Mouse (Mus musculus): Measurements from ENCODE around the gene Gm10392. TPM values are rescaled to one million over a fixed set of nuclear protein-coding genes. Genes with fewer than 3 reads are reported as not detected.
"Not testable (repeated sequence)": the region's sequence is repeated elsewhere in the genome, so short reads cannot be mapped to it uniquely, and the experiment has no call there.

Gene Gm10392
- total RNA-seq (2022), result under 1 TPM in 1 of 4 experiments, not detected in 3; 0.20 TPM

DNA sequence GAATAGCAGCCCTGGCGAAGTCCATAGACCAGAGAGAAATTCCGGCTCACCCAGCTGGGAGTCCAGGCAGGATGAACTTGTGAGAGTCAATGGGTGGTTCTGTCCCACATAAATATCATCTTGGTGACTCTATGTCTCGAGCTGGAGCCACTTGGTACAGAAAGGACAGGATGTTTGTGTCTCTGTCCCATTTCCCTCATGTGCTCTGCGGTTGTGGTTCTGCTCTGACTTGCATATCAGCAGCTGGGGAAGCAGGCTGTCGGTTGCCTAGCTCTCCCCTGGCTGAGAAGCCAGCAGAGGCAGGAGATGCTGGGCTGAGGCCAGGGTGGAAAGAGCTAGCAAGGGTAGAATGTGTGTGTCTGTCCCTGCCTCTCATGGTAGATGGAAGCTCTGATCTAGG is at the start of gene Gm10392:
Gm10392 (minus strand) TSS at position 156 of the 400 bp plus-strand sequence.
- DNase-seq (ENCODE audit: low spot score in 2 of 2), result no peak

DNA sequence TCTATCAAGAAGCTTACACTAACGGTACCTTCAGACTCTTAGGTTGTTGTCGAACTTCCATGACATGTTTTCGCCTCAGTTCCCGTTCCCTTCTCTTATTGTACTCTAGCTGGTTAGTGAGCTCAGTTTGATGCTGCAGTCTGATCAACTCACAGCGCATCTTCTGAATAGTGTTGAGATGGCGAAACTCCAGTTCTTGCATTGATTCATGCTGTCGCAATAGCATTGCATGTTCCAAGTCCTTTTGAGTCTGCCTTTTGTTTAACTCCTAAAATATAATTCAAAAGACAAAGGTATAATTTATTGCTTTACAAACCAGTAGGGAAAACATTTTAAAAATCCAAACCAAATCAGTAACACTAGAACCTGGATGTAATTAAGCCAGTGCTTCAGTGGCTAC is 26.3 kb upstream of the Gm10392 start:
- no peak for DNase-seq (ENCODE audit: low spot score in 2 of 2)

DNA sequence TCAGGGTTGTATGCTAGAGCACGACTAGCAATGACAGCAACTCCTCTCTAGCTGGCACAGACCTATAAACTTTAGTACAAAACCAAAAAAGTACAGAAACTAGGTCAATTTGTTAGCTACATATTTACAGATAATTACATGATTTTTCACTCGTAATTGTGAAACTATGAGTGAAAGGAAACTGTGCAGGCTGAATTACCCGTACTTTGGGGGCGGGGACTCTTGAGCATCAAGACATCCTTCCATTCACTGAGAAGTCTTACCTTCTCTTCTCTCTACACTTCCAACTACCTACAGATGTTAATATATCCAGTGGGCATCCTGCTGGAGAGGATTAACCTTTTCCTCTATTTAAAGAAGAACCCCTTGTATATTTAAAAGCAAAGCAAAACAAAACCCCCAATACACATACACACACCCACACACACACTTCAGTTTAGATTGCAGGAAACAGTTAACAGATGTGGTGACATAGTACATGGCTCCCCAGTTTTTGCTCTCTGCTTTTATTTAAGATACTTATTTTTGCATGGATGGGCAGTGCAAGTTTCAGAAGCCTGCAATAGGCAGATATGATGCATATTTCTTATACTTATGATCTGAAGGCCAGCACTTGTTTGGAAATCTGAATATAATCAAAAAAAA is 13.3 kb upstream of the Gm10392 start:
- DNase-seq (ENCODE audit: low spot score in 2 of 2), result no peak

DNA sequence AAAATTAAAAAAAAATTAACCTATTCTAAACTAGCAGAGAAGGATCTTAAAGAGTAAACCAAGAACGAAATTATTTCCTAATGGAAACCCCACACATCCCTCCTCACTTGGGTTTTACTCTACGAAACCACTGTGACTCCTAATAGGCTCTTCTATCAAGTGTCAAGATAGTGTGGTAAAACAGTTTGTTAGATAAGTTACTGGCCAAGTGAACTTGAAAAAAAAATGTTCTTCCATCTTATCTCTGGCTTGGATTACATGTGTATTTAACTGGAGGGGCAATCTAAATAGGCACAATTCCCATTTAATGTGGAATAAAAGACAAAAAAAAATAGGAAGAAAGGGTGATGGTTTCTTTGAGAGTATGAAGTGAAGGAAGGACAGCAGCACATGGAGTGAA is 11.9 kb upstream of the Gm10392 start:
- no peak for DNase-seq (ENCODE audit: low spot score in 2 of 2)

DNA sequence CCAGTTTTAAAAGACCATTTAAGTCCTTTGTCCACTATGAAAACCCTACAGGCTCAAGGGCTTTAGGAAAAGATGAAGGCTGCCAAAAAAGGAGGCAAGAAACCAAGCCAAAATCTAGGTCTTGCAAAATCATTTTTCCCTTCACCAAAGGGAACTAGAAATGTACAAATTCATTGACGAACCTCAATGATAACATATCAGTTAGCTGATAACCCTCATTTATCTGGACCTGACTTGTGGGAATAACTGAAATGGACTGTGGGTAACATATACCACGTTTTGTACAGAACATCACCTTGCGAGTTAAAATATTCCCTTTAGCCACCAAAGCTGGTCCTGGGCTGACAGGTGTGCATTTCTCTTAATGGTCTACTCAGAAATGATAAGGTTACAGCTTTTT is 10.6 kb upstream of the Gm10392 start:
- no peak for DNase-seq (ENCODE audit: low spot score in 2 of 2)

DNA sequence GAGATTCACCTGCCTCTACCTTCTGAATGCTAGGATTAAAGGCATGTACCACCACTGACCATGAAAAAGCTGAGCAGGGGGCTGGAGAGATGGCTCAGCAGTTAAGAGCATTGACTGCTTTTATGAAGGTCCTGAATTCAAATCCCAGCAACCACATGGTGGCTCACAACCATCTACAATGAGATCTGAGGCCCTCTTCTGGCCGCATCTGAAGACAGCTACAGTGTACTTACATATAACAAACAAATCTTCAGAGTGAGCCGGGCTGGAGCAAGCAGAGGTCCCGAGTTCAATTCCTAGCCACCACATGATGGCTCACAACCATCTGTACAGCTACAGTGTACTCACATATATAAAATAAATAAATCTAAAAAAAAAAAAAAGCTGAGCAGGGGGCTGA is 9.4 kb upstream of the Gm10392 start:
- DNase-seq (ENCODE audit: low spot score in 2 of 2), result not testable (repeated sequence)

DNA sequence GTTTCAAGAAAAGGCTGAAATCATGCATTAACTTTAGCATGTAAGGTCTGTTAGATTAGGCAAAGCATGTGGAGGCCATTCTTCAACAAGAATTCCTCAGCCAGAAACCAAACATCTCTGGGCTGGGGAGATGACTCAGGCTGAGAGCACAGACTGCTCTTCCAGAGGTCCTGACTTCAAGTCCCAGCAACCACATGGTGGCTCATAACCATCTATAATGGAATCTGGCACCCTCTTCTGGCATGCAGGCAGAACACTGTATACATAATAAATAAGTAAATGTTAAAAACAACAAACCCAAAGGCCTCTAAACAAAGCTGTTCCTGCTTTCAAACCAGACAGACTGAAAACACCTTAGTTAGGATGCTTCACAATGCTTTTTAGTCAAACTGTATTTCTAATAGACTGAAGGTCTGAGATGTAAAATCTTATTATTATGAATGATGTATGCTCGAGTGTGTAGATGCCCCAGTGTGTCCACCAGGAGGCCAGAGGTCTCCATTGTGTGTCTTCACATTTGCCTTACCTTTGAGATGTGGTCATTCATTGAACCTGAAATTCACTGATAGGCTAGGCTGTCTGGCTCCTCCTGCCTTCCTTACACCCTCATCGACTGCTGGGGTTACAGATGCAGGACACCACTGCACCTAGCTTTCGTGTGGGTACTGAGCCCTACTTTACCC is 6.9 kb upstream of the Gm10392 start:
- DNase-seq (ENCODE audit: low spot score in 2 of 2), result no peak

DNA sequence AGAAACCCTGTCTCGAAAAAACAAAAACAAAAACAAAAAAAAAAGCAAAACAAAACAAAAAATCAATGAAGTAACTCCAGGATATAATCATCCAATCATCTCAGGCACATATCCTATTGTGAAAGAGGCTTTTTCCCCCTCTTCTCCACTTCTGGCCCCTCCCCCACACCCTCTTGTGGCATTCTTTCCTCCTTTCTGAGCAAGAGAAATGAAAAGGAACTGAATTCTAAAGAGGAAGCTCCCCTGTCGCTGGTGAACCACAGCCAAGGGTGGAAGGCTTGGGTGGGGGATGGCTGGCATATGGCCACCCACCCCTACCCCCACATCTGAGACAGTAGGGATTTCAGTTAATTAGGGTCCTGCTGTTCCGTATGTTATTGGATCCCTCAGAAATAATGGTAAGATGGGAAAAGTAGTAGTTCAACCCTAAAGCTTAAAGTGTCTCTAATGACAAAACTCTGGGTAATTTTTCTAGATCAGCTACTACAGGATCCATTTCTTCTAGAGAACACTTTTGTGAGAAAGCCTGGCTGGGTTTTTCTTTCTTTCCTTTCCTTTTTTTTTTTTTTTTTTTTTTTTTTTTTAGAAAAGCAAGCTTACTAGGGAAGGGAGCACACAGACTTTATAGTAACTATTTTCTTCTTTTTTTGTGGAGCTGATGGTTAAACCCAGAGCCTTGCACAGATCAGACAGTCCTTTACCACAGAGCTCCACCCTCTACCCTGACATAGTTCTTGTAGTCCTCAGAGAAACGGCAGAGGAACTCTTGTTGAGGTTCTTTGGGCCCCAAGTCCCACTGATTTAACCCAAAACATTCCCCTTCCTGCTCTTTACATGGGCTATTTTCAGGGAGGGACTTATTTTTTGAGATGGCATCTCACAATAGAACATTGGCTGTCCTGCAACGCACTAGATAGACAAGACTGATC is 1.9 kb upstream of the Gm10392 start:
- DNase-seq (ENCODE audit: low spot score in 2 of 2), result no peak

DNA sequence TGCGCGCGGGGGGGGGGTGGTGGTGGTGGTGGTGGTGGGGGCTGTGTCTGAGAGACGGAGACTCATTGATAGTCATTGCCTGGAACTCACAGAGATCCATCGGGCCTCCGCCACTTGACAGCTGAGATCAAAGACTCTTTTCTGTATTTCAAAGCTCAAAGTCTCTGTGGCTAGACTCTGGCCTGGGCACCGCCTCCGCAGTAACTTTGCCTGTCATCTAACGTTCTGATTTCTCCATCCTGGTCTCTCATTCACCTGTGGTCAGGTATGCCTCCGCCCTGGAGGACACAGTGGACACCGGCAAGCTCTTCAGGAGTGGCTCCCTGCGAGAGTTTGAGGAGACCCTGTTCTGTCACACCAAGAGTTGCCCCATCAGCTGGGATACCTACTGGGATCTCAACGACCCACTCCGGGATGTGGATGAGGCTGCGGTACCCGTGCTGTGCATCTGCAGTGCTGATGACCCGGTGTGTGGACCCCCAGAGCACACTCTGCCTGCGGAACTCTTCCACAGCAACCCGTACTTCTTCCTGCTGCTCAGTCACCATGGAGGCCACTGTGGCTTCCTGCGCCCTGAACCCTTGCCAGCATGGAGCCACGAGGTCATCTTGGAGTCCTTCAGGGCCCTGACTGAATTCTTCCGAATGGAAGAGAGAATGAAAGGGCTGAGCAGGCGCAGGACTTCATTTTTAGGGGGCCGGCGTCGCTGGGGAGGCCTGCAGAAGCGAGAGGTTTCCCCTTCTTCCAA is 773 bp downstream of the Gm10392 start:
- DNase-seq (ENCODE audit: low spot score in 2 of 2), result no peak

DNA sequence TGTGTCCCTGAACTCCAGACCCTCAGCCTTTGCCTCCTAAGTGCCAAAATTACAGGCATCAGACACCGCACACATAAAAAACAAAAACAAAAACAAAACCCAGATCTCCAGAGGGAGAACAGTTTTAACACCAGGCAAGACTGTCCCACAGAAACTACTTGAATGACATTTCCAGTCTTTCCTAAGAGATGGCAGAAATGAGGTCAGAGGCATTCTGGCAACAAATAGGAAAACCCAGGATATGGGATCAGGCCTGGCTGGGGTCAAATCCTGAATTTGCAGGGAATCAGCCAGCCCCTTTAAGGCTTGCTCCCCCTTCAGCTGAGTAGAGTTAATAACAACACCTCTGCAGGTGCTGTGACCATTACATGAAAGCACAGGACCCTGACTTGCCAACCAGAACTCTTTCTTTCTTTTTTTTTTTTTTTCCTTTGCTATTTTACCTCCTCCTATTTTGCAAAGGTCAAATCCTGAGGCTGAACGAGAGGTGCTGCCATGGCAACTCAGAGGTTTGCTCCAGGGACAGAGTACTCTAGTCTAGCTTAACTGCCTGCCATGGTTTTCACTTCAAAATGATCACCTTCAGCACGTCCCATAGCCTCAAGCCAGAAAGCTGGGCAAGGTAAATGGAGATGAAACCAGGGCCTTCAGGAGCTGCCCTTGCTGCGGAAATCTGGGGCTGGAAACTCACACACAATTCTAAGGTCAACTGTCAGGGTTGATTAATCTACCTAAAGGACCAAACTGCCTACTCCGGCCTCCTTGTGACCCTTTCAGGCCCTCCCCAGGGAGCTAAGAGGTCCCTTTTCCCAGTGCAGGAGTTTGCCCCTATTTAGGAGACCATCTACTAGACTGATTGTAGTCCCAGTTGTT is 2.2 kb downstream of the Gm10392 start:
- DNase-seq (ENCODE audit: low spot score in 2 of 2), result no peak

DNA sequence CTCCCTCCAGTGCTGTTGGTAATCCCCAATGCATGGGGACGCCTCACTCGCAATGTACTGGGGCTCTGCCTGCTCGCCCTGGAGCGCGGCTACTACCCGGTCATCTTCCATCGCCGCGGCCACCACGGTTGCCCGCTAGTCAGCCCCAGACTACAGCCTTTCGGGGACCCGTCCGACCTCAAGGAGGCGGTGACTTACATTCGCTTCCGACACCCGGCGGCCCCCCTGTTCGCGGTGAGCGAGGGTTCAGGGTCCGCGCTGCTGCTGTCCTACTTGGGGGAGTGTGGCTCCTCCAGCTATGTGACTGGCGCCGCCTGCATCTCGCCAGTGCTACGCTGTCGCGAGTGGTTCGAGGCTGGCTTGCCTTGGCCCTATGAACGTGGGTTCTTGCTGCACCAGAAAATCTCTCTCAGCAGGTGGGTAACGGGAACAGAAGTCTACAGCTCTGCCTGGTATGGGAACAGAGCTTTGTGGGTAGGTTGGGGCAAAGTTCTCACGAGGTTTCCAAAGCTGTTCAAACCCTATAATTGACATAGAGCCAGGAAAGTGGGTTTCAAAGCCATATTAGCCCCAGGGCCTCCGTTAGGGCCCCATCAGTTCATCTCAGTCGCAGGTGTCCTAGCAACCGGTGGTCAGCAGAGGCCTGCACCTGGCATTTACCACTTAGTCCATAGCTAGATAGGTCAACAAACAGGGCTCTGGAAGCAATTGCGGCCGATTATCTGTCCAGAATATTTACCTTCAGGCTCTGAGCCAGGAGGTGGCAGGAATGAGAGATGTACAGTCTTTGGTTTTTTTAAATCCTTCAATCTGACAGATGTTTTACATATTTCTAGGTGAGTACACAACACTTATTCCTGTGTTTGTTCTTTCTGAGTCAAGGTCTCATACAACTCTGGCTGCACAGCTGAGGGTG is 3.1 kb downstream of the Gm10392 start, which contains the start of gene Trp53i13:
Trp53i13 (minus strand) TSS at position 344 of the 916 bp plus-strand sequence.
- no peak for DNase-seq (ENCODE audit: low spot score in 2 of 2)

DNA sequence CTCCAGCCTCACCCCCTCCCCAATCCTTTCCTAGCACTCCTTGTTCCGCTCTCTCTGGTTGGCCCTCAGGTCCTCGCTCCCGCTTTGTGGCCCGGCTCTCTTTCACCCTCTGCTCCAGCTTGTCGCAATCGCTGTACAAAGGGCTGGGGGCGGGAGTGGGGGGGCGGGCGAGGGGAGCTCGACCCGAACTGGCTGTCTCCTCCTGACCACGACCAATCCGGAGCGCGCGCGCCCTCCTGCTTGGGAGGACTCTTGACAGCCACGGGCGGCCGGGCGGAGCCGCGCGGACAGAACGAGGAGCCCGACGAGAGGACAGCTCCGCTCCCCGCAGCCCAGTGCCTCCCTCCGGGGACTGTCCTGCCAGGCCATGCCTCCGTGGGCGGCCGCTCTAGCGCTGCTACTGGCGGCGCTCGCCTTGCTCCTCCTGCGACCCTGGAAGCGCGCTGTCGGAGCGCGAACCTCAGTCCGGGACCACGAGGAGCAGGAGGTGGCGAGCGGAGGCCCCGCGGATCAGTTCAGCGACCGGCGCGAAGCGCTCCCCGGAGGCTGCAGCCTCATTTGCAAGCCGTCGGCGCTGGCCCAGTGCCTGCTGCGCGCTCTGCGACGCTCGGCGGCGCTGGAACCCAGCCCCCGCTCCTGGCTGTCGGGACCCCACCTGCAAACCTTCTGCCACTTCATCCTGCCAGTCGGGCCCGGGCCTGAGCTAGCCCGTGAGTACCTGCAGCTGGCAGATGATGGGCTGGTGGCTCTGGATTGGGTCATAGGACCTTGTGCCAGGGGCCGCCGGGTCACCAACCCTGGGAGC is 4.0 kb downstream of the Gm10392 start, which contains the start of gene Abhd15:
Abhd15 (plus strand) TSS at position 290 of the 805 bp plus-strand sequence.
- no peak for DNase-seq (ENCODE audit: low spot score in 2 of 2)

DNA sequence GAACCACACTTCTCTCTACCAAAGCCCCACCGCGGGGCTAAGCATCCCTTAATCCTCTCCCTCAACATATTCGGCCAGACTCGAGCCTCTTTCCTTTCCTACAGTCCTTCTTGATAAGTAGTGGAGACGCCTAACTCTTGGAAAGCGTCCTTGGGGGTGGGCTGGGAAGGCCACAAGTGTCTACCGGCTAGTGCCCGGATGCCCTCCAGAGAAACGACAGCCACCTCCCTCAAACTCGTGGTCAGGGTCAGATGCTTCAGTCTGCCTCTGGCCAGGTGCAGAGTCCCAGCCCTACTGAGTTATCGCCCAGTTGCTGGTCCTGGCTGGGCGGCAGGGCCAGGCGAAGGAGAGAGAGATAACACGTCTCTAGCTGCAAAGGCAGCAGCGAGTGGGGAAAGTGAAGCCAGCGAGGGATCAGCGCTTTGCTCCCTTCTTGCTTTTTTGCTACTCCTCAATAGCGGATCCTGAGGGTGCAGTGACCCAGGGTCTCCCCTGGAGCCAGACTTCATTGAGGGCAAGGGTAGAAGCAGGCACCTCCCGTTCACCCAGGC is 4.6 kb downstream of the Gm10392 start:
- DNase-seq (ENCODE audit: low spot score in 2 of 2), result no peak

DNA sequence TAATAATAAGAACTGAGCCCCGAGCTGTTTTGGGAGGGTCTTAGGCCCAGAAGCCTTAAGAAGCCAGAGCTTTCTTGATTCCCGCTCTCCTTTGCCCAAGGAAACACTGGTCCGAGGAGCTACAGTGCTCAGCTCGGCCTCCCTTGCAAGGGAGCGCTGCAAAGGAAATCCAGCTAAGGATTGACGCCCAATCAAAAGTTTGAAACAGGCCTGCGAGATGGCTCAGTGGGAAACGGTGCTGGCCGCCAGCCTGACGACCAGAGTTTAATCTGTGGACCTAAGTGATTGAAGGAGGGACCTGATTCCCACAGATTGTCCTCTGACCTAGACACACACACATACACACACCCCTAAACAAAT is 5.2 kb downstream of the Gm10392 start:
- no peak for DNase-seq (ENCODE audit: low spot score in 2 of 2)

DNA sequence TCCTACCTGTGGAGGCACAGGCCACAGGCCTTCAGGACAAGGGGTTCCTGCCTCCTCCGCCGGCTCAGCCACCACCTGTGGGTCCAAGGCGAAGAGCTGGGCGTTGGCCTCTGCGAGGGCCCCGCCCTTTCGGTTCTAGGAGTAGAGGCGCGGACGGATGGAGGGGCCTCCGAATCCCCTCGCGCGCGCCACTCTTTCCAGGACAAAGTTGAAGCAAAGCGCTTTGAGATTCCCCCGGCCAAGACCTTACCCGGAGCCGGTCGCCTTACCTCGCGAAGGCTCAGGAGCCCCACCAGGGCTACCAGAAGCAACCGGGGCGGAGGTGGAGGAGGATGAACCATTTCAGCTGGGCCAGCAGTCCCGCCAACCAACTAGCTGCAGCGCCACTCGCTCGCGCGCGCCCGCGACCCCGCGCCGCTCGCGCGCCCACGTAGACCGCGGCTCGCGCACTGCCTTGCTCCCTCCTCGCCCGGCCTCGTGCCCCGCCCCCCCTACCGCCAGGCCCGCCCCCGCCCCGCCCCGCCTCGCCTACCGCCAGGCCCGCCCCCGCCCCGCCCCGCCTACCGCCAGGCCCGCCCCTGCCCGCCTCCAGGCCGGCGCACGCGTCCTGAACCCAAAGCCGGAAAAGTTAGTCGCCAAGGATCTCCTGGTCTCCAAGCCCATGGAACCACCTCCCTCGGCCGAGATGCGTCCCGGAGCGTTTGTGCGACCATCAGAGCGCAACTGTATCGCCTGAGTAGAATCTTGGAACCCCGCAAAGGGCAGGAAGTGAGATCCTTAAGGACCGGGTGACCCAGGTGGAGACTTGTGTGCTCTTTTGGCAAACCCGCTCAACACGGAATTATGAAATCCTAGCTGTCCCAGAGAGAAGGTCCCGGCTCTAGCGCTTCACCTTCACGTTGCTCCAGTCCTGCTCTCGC is 5.8 kb downstream of the Gm10392 start:
- DNase-seq (ENCODE audit: low spot score in 2 of 2), result no peak

DNA sequence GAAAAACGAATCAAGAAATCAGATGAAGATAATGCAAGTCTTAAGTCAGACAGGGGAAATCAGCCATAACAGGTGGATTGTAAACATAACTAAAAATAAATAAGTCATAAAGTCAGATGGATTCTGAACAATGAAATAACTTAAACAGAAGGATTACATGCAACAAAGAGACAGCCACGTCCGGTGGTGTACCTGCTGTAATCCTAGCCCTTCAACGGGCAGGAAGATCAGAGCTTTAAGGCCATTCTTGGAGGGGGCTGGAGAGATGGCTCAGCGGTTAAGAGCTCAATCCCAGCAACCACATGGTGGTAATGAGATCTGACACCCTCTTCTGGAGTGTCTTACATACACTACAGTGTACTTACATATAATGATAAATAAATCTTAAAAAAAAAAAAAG is 7.7 kb downstream of the Gm10392 start:
- no peak for DNase-seq (ENCODE audit: low spot score in 2 of 2)

All from layer of hippocampus, adult 8-10 months (tissue).